ENCODE assay signal across 1 mouse cellular context in the genomic region with DNA sequence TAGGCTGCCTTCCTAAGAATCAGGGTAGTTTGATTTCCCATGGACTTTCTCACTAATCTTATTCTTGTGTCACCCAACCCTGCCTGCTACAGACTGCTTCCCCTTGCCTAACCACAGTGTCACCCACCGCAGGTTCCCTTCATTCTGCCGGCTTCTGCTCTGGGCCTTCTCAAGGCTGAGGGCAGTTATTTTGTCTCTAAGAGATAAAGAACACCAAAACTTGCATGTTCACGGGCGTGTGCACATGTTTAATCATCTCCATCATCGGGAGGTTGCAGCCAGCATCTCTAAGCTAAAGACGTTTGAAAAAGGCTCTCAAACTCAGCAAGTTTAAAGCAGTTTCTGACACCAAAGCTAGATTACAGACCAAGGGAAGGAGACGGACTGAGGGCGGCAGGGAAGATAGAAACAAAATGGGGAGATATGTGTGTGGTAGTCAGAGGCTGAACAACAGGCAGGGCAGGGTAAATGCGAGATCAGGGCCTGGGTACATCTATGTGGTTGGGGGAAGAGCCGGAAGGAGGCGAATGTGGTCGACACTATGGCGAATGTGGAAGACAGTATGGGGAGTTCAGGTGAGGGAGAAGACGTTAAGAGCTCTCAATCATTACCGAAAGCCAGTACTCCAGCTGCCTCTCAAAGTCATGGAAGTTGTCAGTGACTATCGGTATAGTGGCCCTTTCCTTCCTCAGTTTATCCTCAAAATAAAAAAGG.
A peak's percentile ranks its signal among the peaks of the same experiment; 100 is the strongest.
TF ChIP-seq lines count a peak whose summit lies in the region.

No protein-coding gene starts in this region.

TF ChIP-seq in MEL, 35 proteins besides CTCF, POLR2A, EP300 and RAD21 (continued from another document):
- TF ChIP-seq KAT2A (conservative IDR thresholded peaks at IDR 0.05; ENCODE audit: low read depth, low read length) (peak; percentile 35; the same call in 1 of the 2 replicates), CHD1 (IDR thresholded peaks at IDR 0.05; ENCODE audit: low read depth, low read length) (no peak), TBP (IDR thresholded peaks at IDR 0.05; ENCODE audit: low read depth, low read length) (no peak), ZC3H11A (IDR thresholded peaks at IDR 0.05; ENCODE audit: low read depth, low read length) (no peak), USF2 (IDR thresholded peaks at IDR 0.05; ENCODE audit: borderline replicate concordance in 1 of 2, insufficient read depth in 1 of 2, low read depth in 1 of 2, low read length in 2 of 2) (no peak), TCF12 (IDR thresholded peaks at IDR 0.05; ENCODE audit: low read depth, low read length) (peak; percentile 73), HCFC1 (IDR thresholded peaks at IDR 0.05; ENCODE audit: low read depth, low read length) (no peak; the same call in 1 of the 2 replicates), BHLHE40 (IDR thresholded peaks at IDR 0.05; ENCODE audit: borderline replicate concordance, low read depth, low read length) (peak; percentile 85; the same call in 1 of the 2 replicates), TAL1 (IDR thresholded peaks at IDR 0.05; ENCODE audit: low read length) (peak; percentile 33), MAX (IDR thresholded peaks at IDR 0.05; ENCODE audit: low read length) (peak; percentile 81), ELF1 (IDR thresholded peaks at IDR 0.05; ENCODE audit: low read depth, low read length) (no peak), POLR2AphosphoS5 (IDR thresholded peaks at IDR 0.05; ENCODE audit: borderline replicate concordance, low read depth, low read length) (no peak), ZNF384 (IDR thresholded peaks at IDR 0.05; ENCODE audit: low read depth, low read length) (no peak), MYC (IDR thresholded peaks at IDR 0.05; ENCODE audit: low read depth, low read length) (peak; percentile 90), ETS1 (IDR thresholded peaks at IDR 0.05; ENCODE audit: low read depth, low read length) (peak; percentile 85), NELFE (IDR thresholded peaks at IDR 0.05; ENCODE audit: low read depth, low read length) (peak; percentile 41), SMC3 (IDR thresholded peaks at IDR 0.05; ENCODE audit: low read depth, low read length) (no peak), GATA1 (IDR thresholded peaks at IDR 0.05; ENCODE audit: low read depth, low read length) (peak; percentile 67), MAFK (IDR thresholded peaks at IDR 0.05; ENCODE audit: borderline replicate concordance, low read depth, low read length) (0 out of 2 replicates have a peak, but pooled peaks have one; percentile 17), NRF1 (IDR thresholded peaks at IDR 0.05; ENCODE audit: insufficient read depth, low read depth, low read length, poor library complexity, severe bottlenecking) (no peak), ZMIZ1 (IDR thresholded peaks at IDR 0.05; ENCODE audit: low read depth, low read length) (no peak)
